Mouse (Mus musculus): Measurements from ENCODE around the gene Ranbp3l. TPM values are rescaled to one million over a fixed set of nuclear protein-coding genes. Genes with fewer than 3 reads are reported as not detected.

The Ranbp3l gene
- polyA plus RNA-seq, 1 experiment from 2014 or later: 5.2 TPM

DNA sequence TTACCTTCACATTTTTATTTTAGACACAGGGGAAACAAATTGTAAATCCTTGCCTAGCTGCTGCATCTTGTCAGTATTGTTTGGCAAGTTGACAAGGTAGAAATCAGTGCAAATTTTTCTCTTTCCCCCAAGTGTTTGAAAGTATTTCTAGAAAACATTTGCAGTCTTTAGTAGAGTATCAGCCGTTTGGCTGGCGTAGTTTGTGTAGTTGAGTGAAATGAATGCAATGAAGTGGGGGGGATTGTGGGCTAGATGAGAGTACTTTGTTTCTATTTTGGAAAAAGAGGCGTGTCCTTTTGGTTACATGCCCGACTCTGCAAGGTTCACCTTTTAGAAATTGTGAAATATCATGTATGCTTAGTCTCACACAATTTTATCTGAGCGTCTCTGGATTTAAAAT, 104.9 kb downstream of the Ranbp3l start:
- no peak for ATAC-seq (replicated peaks)
- H3K9me3 ChIP-seq: no peaks in the 10 kb centered on the region
- H3K4me1 ChIP-seq: peaks cover 41% of the 10 kb centered on the region
- peak overlapping the region; percentile 60 for H3K4me2 ChIP-seq (replicated peaks)
- H3K4me3 ChIP-seq: peak overlapping the region; percentile 76
- WGBS: 29% methylated on average over 5 of the region's 5 CpGs
- H3K9ac ChIP-seq (replicated peaks): no peak overlapping the region
- H3K36me3 ChIP-seq: no peaks in the 10 kb centered on the region
- no peaks in the 10 kb centered on the region for H3K27me3 ChIP-seq
- H3K27ac ChIP-seq (replicated peaks): no peak overlapping the region

DNA sequence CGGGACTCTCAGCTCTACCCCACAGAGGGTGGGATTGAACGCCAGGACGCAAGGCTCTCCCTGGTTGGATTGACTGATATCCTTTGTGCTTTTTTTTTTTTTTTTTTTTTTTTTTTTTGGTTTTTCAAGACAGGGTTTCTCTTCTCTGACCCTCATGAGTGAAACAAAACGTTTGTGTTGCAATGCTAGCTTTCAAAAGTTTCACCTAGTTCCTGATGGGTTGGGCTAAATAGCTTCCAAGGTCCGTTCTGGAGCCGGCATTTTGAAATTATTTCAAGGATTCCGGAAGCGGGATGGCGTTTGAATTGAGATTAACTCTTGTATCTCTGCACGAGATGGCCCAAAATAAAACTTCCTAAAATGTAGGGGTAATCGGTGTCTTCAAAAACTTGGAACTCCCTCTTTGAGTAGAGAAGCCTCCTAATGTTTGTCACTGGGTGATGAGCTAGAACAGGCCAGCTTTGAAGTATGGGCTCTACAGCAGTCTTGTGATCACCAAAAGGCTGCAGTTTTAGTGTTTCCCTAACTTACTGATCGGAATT, 105.4 kb downstream of the Ranbp3l start:
- Histone ChIP-seq H3K4me1 (peaks cover 41% of the 10 kb centered on the region), H3K4me2 (replicated peaks) (peak overlapping the region; percentile 60), H3K9me3 (no peaks in the 10 kb centered on the region), H3K4me3 (0 out of 2 replicates have a peak overlapping the region, but pooled peaks have one; percentile 76), H3K9ac (replicated peaks) (no peak overlapping the region), H3K27ac (replicated peaks) (no peak overlapping the region), H3K36me3 (no peaks in the 10 kb centered on the region), H3K27me3 (no peaks in the 10 kb centered on the region)
- WGBS: 55% methylated on average over 12 of the region's 12 CpGs
- ATAC-seq (replicated peaks): no peak

DNA sequence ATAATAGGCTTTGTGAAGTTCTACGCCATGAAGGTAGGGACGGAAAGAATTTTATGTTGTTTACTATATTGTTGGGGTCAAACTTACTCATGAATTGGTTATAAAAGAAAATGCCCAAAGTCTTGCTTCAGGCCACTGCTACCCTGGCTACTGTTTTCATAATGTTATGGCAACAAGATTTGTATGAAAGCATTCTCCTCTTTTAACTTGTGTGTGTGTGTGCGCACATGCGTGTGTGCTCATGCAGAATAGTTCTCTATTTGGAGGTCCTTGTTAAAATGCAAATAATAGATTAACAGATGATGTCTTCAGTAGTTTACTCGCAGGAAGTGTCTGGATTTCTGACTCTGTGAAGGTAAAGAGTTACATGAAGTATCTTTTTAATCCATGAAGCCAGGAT, 105.9 kb downstream of the Ranbp3l start:
- Histone ChIP-seq H3K4me1 (peaks cover 41% of the 10 kb centered on the region), H3K9me3 (no peaks in the 10 kb centered on the region), H3K36me3 (no peaks in the 10 kb centered on the region), H3K9ac (replicated peaks) (no peak overlapping the region), H3K4me2 (replicated peaks) (no peak overlapping the region), H3K4me3 (no peak overlapping the region), H3K27me3 (no peaks in the 10 kb centered on the region), H3K27ac (replicated peaks) (no peak overlapping the region)
- ATAC-seq (replicated peaks): no peak
- 72% methylated on average over 5 of the region's 5 CpGs for WGBS

DNA sequence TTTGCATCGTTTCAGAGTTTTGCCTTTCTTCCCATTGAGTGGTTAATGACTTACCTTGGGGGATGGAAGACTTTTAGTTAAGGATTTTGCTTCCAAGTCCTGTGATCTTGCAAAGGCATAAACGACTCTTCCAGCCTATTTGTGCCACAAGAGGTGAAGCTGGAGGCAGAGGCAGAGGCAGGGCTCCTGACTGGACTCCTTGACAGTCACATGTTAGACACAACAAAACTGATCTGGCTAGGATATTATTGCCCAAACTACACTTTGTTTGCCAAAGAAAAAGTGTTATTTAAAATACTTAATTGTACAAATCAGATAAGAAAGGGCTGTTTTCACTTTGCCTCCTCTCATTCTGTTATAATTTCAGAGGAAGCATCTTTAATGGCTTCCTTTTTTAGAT, 106.4 kb downstream of the Ranbp3l start:
- Histone ChIP-seq H3K4me3 (no peak overlapping the region), H3K27ac (replicated peaks) (no peak overlapping the region), H3K4me2 (replicated peaks) (no peak overlapping the region), H3K36me3 (no peaks in the 10 kb centered on the region), H3K27me3 (no peaks in the 10 kb centered on the region), H3K9me3 (no peaks in the 10 kb centered on the region), H3K4me1 (peaks cover 41% of the 10 kb centered on the region), H3K9ac (replicated peaks) (no peak overlapping the region)
- ATAC-seq (replicated peaks): no peak
- WGBS: 20% methylated on average over 2 of the region's 2 CpGs

DNA sequence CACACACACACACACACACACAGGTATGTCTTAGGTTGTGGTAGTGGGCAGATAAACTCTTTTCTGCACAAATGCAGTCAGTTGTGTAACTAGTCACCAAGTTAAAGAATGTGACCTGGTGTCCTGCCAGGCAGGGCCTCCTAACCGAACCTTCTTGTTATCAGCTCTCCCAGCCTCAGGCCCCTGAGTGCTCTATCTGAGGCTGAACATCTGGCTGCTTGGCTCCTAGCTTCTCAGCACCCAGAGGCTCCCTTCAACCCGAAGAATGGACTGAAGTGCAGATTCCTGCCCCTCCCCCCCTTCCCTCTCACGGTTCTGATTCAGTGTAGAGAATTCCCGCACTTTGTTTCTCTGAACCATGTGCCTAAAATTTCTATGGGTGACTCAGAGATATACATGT, 106.9 kb downstream of the Ranbp3l start:
- Histone ChIP-seq H3K36me3 (no peaks in the 10 kb centered on the region), H3K4me3 (no peak overlapping the region), H3K27me3 (no peaks in the 10 kb centered on the region), H3K27ac (replicated peaks) (no peak overlapping the region), H3K4me2 (replicated peaks) (no peak overlapping the region), H3K4me1 (peaks cover 41% of the 10 kb centered on the region), H3K9me3 (no peaks in the 10 kb centered on the region), H3K9ac (replicated peaks) (no peak overlapping the region)
- 29% methylated on average over 4 of the region's 4 CpGs for WGBS
- ATAC-seq (replicated peaks): no peak

DNA sequence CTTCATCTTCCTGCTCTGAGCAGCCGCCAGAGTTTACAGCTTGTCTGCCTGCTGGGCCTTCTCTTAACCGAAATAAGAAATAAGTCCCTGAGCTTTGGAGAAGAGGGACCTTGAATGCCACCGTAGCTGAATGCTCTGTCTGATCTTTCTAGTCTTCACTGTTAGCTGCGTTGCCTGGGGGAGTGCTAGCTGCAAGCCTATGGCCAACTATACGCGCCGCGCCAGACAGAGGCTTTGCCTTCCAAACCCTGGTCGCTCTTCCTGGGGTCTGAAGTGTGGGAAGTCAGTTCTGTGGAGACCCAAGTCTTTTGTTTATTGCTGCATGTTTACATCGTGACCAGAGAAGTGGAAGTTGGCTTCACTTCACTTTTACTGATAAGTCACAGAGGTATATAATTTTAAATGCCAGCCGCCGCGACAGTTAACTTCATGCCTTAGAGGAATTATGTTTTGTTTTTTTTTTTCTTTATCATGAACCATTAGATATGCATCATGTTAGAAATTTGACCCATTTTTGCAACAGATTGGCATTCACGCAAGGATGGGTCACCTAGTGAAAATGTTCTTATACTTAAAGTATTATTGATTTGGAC, 108.0 kb downstream of the Ranbp3l start:
- H3K9ac ChIP-seq (replicated peaks): no peak overlapping the region
- no peak overlapping the region for H3K27ac ChIP-seq (replicated peaks)
- WGBS: 75% methylated on average over 14 of the region's 14 CpGs
- H3K4me1 ChIP-seq: peaks cover 33% of the 10 kb centered on the region
- H3K4me2 ChIP-seq (replicated peaks): no peak overlapping the region
- no peaks in the 10 kb centered on the region for H3K36me3 ChIP-seq
- no peaks in the 10 kb centered on the region for H3K27me3 ChIP-seq
- ATAC-seq (replicated peaks): no peak
- no peak overlapping the region for H3K4me3 ChIP-seq
- H3K9me3 ChIP-seq: no peaks in the 10 kb centered on the region

DNA sequence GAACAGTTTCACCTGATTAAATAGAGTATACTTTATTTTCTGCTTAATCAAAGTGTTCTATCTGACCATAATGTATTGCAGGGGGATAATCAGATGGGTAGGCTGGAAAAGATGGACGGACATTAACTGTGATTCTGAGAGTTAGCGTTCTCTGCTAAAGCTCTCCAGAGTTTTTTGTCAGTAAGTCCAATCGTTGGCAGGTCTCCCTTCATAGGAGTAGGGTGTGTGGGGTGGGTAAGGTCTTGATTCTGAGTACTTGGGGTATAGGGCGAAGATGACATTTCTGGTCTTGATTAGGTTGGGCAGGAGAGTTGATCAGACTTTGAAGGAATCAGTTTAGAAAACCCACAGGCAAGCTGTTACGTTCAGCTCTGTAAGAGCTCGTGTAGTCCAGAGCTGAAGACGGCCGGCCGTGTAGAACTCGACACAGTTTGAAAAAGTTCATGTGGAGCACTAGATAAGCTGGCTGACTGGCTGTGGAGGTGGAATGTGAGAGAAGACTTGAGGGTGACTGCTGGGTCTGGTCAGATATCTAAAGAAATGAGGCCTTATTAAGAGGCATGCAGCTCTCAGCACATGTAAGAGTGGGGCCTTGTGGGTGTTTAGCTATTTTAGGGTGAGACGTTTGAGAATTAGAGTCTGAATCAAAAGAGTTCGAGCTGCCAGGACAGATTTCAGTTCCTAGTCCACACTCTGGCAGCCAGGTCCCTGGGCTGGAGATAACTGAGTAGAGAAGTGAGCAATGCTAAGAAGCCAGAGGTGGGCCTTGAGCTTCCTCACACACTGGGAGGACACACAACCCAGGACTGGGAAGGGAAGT, 110.9 kb downstream of the Ranbp3l start:
- WGBS: 81% methylated on average over 12 of the region's 12 CpGs
- H3K9ac ChIP-seq (replicated peaks): no peak overlapping the region
- no peak overlapping the region for H3K4me2 ChIP-seq (replicated peaks)
- H3K9me3 ChIP-seq: no peaks in the 10 kb centered on the region
- no peaks in the 10 kb centered on the region for H3K36me3 ChIP-seq
- no peak overlapping the region for H3K27ac ChIP-seq (replicated peaks)
- no peak for ATAC-seq (replicated peaks)
- no peak overlapping the region for H3K4me3 ChIP-seq
- peaks cover 16% of the 10 kb centered on the region for H3K4me1 ChIP-seq
- H3K27me3 ChIP-seq: no peaks in the 10 kb centered on the region

DNA sequence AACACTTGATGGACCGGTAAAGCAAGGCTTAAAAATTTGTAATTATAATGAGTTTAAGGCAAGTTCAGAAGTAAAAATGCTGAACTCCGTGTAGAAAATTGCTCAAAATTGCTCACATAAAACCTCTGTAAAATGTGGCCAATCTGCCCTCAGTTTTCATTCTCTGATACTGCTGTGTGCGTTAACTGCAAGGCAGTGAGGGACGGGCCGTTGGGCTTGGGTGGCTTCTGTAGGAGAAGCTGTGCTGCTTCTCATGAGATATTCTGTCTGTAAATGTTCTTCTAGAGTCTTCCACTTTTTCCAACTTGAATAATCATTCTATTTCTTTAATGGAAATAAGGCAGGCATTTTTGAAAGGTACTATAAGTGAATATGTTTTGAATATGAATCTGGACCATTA, 111.9 kb downstream of the Ranbp3l start:
- Histone ChIP-seq H3K4me2 (replicated peaks) (no peak overlapping the region), H3K9me3 (no peaks in the 10 kb centered on the region), H3K4me3 (no peak overlapping the region), H3K36me3 (no peaks in the 10 kb centered on the region), H3K27ac (replicated peaks) (no peak overlapping the region), H3K9ac (replicated peaks) (no peak overlapping the region), H3K4me1 (peaks cover 8% of the 10 kb centered on the region), H3K27me3 (no peaks in the 10 kb centered on the region)
- no peak for ATAC-seq (replicated peaks)
- WGBS: 56% methylated on average over 5 of the region's 5 CpGs

DNA sequence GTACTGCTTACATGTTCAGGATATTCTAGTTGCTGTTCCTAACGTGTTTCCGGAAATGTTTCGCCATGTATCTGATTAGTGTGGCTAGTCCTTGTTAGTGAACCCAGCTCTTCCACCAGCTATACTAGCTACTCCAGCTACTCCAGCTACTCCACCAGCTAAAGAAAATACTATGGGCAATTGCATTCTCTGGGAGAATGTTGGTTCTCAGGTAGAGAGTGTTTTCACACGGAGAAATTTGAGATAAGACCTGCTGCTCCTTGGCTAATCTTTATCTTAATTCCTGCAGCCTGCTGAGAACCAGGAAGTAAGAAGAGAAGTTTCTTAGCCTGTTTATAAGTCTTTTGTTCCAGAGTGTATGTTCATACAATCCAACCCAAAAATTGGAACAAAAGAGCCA, 112.5 kb downstream of the Ranbp3l start:
- H3K27me3 ChIP-seq: no peaks in the 10 kb centered on the region
- H3K4me1 ChIP-seq: peaks cover 4% of the 10 kb centered on the region; the same call in 1 of the 2 replicates
- no peak overlapping the region for H3K4me3 ChIP-seq
- H3K9ac ChIP-seq (replicated peaks): no peak overlapping the region
- H3K4me2 ChIP-seq (replicated peaks): no peak overlapping the region
- H3K9me3 ChIP-seq: no peaks in the 10 kb centered on the region
- 61% methylated on average over 4 of the region's 4 CpGs for WGBS
- no peak overlapping the region for H3K27ac ChIP-seq (replicated peaks)
- no peaks in the 10 kb centered on the region for H3K36me3 ChIP-seq
- ATAC-seq (replicated peaks): no peak

DNA sequence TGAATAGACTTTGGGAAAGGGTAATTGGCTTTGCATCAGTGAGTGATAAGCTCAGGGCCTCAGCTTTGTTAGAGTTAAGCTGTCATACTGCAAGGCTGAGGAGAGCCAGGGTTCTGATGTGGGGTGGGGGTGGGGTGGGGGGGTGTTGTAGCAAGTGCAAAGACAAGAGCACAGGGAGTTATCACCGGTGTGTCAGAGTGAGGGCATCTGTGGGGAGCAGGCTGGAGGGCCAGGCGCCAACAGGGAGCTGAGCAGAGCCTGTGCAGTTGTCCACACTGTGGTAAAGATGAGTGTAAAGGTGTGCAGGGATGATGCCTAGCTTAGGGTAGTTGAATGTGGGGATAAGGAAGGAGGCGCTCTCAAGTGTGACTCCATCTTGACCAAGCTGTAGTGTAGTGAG, 113.5 kb downstream of the Ranbp3l start:
- Histone ChIP-seq H3K9me3 (no peaks in the 10 kb centered on the region), H3K27me3 (no peaks in the 10 kb centered on the region), H3K4me3 (no peak overlapping the region), H3K27ac (replicated peaks) (no peak overlapping the region), H3K4me2 (replicated peaks) (no peak overlapping the region), H3K36me3 (no peaks in the 10 kb centered on the region), H3K4me1 (no peaks in the 10 kb centered on the region), H3K9ac (replicated peaks) (no peak overlapping the region)
- WGBS: 72% methylated on average over 3 of the region's 3 CpGs
- no peak for ATAC-seq (replicated peaks)

DNA sequence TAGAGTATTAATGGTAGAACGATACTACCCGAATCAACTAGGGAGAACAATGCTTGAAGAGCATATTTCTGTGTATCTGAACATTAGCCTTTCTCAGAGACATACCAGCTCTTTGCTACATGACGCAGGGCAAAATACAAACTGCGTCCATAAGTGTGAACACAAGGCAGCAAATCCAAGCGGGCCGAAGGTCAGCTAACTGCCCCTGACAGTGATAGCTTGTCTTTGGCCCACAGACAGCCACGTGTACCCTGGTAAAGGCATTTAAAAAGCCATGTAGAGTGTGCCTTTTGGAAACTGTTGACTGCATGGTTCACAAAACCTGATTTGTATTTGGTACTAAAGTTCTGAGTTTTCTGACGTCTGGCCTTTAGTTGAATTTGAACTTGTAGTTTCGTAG, 115.0 kb downstream of the Ranbp3l start:
- H3K27me3 ChIP-seq: no peaks in the 10 kb centered on the region
- no peaks in the 10 kb centered on the region for H3K36me3 ChIP-seq
- no peak overlapping the region for H3K4me3 ChIP-seq
- H3K9ac ChIP-seq (replicated peaks): no peak overlapping the region
- no peak overlapping the region for H3K4me2 ChIP-seq (replicated peaks)
- H3K27ac ChIP-seq (replicated peaks): no peak overlapping the region
- WGBS: 92% methylated on average over 9 of the region's 9 CpGs
- ATAC-seq (replicated peaks): no peak
- H3K9me3 ChIP-seq: no peaks in the 10 kb centered on the region
- no peaks in the 10 kb centered on the region for H3K4me1 ChIP-seq

DNA sequence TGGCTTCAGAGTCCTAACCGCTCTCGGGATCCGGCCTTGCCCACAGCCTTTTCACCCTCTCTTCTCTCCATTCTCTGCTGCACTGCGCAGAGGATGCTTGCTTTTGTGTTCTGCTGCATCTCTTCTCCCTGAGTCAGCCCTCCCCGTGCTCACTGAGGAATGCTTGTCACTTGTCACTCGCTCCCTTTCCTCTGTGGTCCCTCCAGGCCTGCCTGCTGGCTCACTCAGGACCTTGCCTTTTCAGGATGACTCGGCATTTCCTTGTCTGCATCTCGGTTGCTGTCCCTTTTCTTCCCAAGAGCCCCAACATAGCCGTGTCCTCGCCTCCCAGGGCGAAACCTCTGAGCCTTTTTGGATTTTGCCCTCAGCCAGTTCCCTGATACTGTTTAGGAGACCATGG, 119.1 kb downstream of the Ranbp3l start:
- WGBS: 55% methylated on average over 11 of the region's 11 CpGs
- Histone ChIP-seq H3K4me1 (no peaks in the 10 kb centered on the region), H3K27ac (replicated peaks) (no peak overlapping the region), H3K4me3 (no peak overlapping the region), H3K9ac (replicated peaks) (no peak overlapping the region), H3K27me3 (no peaks in the 10 kb centered on the region), H3K4me2 (replicated peaks) (no peak overlapping the region), H3K9me3 (no peaks in the 10 kb centered on the region), H3K36me3 (no peaks in the 10 kb centered on the region)
- no peak for ATAC-seq (replicated peaks)

Measured in forebrain, embryonic 15.5 days (tissue).